In genomic region chr6:49821961-49822870, GRCm38 (mm10) we compare ENCODE assay signal across 8 mouse cellular contexts. TPM values are rescaled to one million over a fixed set of nuclear protein-coding genes. Genes with fewer than 3 reads are reported as not detected.
A peak's percentile ranks its signal among the peaks of the same experiment; 100 is the strongest.
DNase-seq lines count a peak whose midpoint lies in the region; ATAC-seq and TF ChIP-seq lines count a peak whose summit lies in the region.

Gene Npy (plus strand): TSS chr6:49822710.

- no peaks in the 10 kb centered on the region for H3K36me3 ChIP-seq in limb, embryonic 14.5 days (ENCODE audit: control insufficient read depth, insufficient read depth, low read length)
- no peaks in the 10 kb centered on the region for H3K36me3 ChIP-seq in midbrain, postnatal 0 days (ENCODE audit: insufficient read depth, low read length)

- no peak for TF ChIP-seq CTCF in lung, adult 2 months (IDR thresholded peaks at IDR 0.05; ENCODE audit: insufficient read depth, low read length)
- TF ChIP-seq CTCF in midbrain, postnatal 0 days (IDR thresholded peaks at IDR 0.05): no peak

- DNase-seq in lung, adult 2 months: peak; percentile 7
- no peak for DNase-seq in lung, postnatal 25 days (ENCODE audit: low spot score)
- peak; percentile 2 for DNase-seq in cerebellum, adult 9-11 months
- peak; percentile 6 to 10 for DNase-seq in kidney, adult 8-10 months
- DNase-seq in limb, embryonic 14.5 days (ENCODE audit: low spot score): no peak
- DNase-seq in midbrain, postnatal 0 days (ENCODE audit: low spot score): peak; percentile 14
- no peak for DNase-seq in T-cell, adult 2 months (ENCODE audit: low spot score)

- H3K27me3 ChIP-seq in limb, embryonic 14.5 days (ENCODE audit: control insufficient read depth, insufficient read depth, low read length): peaks cover 52% of the 10 kb centered on the region
- peaks cover 15% of the 10 kb centered on the region for H3K27me3 ChIP-seq in midbrain, postnatal 0 days (ENCODE audit: insufficient read depth, low read length)

- H3K4me1 ChIP-seq in lung, adult 2 months (ENCODE audit: control insufficient read depth, insufficient read depth, low read length): no peaks in the 10 kb centered on the region
- peaks cover 7% of the 10 kb centered on the region for H3K4me1 ChIP-seq in limb, embryonic 14.5 days (ENCODE audit: control insufficient read depth, insufficient read depth, low read length)
- 0 out of 2 replicates have a peak, but pooled peaks cover 4% of the 10 kb centered on the region for H3K4me1 ChIP-seq in midbrain, postnatal 0 days (ENCODE audit: insufficient read depth, low read length)

- ATAC-seq in granulocyte monocyte progenitor cell, adult 5-6 weeks (replicated peaks; ENCODE audit: poor library complexity, severe bottlenecking): peak; percentile 84
- ATAC-seq in limb, embryonic 14.5 days (ENCODE audit: low FRiP score, low read depth): no peak
- peak; percentile 56; the same call in 1 of the 2 replicates for ATAC-seq in midbrain, postnatal 0 days (ENCODE audit: low FRiP score)

- H3K4me3 ChIP-seq in lung, adult 2 months (replicated peaks; ENCODE audit: extremely low read depth, low read depth, low read length): no peak within 1 kb of the TSS
- peak within 1 kb of the TSS; percentile 43 for H3K4me3 ChIP-seq in limb, embryonic 14.5 days (replicated peaks; ENCODE audit: low read length)
- peak within 1 kb of the TSS; percentile 42 for H3K4me3 ChIP-seq in midbrain, postnatal 0 days (ENCODE audit: low read depth, low read length)

- no peaks in the 10 kb centered on the region for H3K9me3 ChIP-seq in limb, embryonic 14.5 days (ENCODE audit: control insufficient read depth, low read length)
- no peaks in the 10 kb centered on the region for H3K9me3 ChIP-seq in midbrain, postnatal 0 days (ENCODE audit: low read length)

- peak within 1 kb of the TSS; percentile 34; the same call in 1 of the 2 replicates for H3K9ac ChIP-seq in limb, embryonic 14.5 days (ENCODE audit: low read depth, low read length, severe bottlenecking)
- H3K9ac ChIP-seq in midbrain, postnatal 0 days (replicated peaks; ENCODE audit: low read length, poor library complexity, severe bottlenecking): peak within 1 kb of the TSS; percentile 48

- 2% methylated on average over 66 of the region's 66 CpGs for WGBS in lung, adult 2 months
- under 1% methylated on average over 53 of the region's 66 CpGs for WGBS in limb, embryonic 14.5 days
- under 1% methylated on average over 58 of the region's 66 CpGs for WGBS in midbrain, postnatal 0 days

- no peak for TF ChIP-seq POLR2A in lung, adult 2 months (IDR thresholded peaks at IDR 0.05; ENCODE audit: borderline replicate concordance, extremely low read depth, low read depth, low read length)
- no peak for TF ChIP-seq POLR2A in limb, embryonic 14.5 days (IDR thresholded peaks at IDR 0.05; ENCODE audit: borderline replicate concordance, extremely low read depth, insufficient read depth, insufficient read length)

- no peak within 1 kb of the TSS for H3K27ac ChIP-seq in limb, embryonic 14.5 days (replicated peaks; ENCODE audit: low read depth, low read length)
- no peak within 1 kb of the TSS for H3K27ac ChIP-seq in midbrain, postnatal 0 days (ENCODE audit: low read depth, low read length)

- peak within 1 kb of the TSS; percentile 85 for H3K4me2 ChIP-seq in limb, embryonic 14.5 days (replicated peaks; ENCODE audit: low read depth, low read length, severe bottlenecking)
- H3K4me2 ChIP-seq in midbrain, postnatal 0 days (ENCODE audit: low read depth, low read length, poor library complexity, severe bottlenecking): peak within 1 kb of the TSS; percentile 68

RNA-seq across cellular contexts. Expression of gene Npy, which starts in this region (rescaled TPM):
- 2.0 and 6.8 TPM in 2 replicates for polyA plus RNA-seq in lung, adult 2 months (2012; rRNA removed)
- not detected in 2 replicates for total RNA-seq in granulocyte monocyte progenitor cell, adult 5-6 weeks (2014; fragmentation: Nextera tagmentation)
- total RNA-seq in granulocyte monocyte progenitor cell, adult 5-6 weeks (2017): not detected in 2 replicates
- 3.6 and 5.3 TPM in 2 replicates for polyA plus RNA-seq in limb, embryonic 14.5 days (2012; rRNA removed)
- polyA plus RNA-seq in limb, embryonic 14.5 days (2014; fragmentation: Nextera tagmentation; extraction: Ambion mirVana): 5.2 and 5.7 TPM in 2 replicates
- total RNA-seq in midbrain, postnatal 0 days (2014; rRNA removed): 93.2 and 131 TPM in 2 replicates
- 130 and 133 TPM in 2 replicates for polyA plus RNA-seq in midbrain, postnatal 0 days (2015; fragmentation: Nextera tagmentation; extraction: Ambion mirVana)

Comparison
In these comparisons a context has a peak if more than half of its experiments do, and no peak if none do; other contexts are left out.
1. RNA of gene Npy (total RNA-seq): 93.2 to 131 TPM in midbrain, postnatal 0 days; not detected in granulocyte monocyte progenitor cell, adult 5-6 weeks; every median in the first group is over 10 times any median in the second.
2. RNA of gene Npy (polyA plus RNA-seq): 130 to 133 TPM in midbrain, postnatal 0 days; 2.0 to 6.8 TPM in lung, adult 2 months and 3.6 to 5.7 TPM in limb, embryonic 14.5 days; every median in the first group is over 10 times any median in the second.
3. DNase-seq: peak in lung, adult 2 months (single experiment), cerebellum, adult 9-11 months (single experiment), kidney, adult 8-10 months (2 of 2) and midbrain, postnatal 0 days (single experiment); none in lung, postnatal 25 days (single experiment), limb, embryonic 14.5 days (single experiment) and T-cell, adult 2 months (single experiment).
4. Peak in ATAC-seq in granulocyte monocyte progenitor cell, adult 5-6 weeks; RNA of the gene not detected or under 1 TPM.